Mouse (Mus musculus) gonadal fat pad, adult 2 months (tissue): ENCODE measurements around the gene 4930568D16Rik. TPM values are rescaled to one million over a fixed set of nuclear protein-coding genes. Genes with fewer than 3 reads are reported as not detected.

Experiments used
- DNase-seq: peaks from one replicate; pipeline ENCODE4 v3.0.0-alpha.2; 2012; ENCODE audit warnings: low read depth
- polyA plus RNA-seq: library from polyadenylated mRNA; depleted of rRNA; stranded (reverse); fragments of >200 nt; gene quantifications from 2 replicates; pipeline ENCODE4 v1.2.3, GENCODE M21; 2012

Gene 4930568D16Rik
- polyA plus RNA-seq, 1 experiment: not detected

DNA sequence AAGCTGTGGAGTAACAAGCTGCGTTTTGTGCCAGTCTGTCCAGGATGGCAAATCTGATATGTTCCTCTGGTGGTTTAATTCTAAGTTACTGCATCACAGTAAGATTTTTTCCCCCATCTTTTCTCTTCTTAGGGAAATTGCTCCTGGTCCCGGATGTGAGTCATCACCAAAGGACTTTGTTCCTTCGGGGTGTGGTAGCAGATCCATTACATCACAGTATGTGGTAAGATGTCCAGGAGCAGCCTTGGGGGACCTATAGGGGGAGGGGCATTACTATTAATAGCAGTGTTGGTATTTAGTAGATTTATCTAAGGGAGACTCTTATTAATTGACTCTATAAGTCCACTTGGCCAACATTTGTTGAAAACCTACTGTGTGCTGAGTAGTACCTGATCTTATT, 24.9 kb downstream of the 4930568D16Rik start:
- no peak for DNase-seq

DNA sequence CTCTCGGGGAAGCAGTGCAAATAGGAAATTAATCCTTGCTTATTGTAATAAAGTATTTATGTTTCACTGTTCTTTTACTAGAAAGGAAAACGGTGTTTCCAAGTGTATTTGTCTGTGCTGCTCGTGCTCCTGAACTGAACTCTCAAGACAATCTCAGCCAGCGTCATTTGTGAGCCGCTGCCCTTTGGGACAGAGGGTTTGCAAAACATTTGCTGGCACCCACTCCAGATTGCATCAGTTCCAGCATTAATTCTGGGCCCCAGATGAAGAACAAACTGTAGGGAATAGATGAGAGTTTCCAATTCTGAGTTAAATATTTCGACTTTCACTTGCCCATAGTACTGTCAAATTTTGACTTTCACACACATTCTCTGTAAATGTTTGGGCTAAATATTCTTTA, 28.8 kb downstream of the 4930568D16Rik start:
- DNase-seq: peak; percentile 57

GRCm38 (mm10) chr2:35338036-35338435, 29.5 kb downstream of the 4930568D16Rik start:
- DNase-seq: no peak

DNA sequence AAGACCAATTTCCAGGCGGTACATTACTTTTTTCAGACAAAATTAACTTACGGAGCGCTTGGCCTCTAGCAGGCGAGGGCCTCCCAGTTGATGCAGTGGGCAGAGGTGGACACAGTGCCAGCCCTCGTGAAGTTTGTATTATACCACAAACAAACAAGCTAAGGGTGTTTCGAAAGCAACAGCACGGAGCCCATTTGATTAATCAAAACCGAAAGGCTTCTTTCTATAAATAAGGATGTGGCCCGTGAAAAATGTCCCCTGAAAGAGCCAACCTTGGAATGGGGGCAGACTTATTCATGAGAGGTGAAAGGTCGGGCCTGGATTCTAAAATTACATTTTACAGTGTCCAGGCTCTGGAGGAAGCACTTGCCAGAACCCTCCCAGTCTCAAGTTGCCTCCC, 30.1 kb downstream of the 4930568D16Rik start:
- DNase-seq: no peak

- DNase-seq: peak; percentile 77
These were observed 30.9 kb downstream of the 4930568D16Rik start, which contains the start of gene Stom for GRCm38 (mm10) chr2:35336388-35337280. Stom (minus strand) TSS chr2:35336976.

- no peak for DNase-seq
These were observed 31.9 kb downstream of the 4930568D16Rik start for GRCm38 (mm10) chr2:35335620-35336019.

DNA sequence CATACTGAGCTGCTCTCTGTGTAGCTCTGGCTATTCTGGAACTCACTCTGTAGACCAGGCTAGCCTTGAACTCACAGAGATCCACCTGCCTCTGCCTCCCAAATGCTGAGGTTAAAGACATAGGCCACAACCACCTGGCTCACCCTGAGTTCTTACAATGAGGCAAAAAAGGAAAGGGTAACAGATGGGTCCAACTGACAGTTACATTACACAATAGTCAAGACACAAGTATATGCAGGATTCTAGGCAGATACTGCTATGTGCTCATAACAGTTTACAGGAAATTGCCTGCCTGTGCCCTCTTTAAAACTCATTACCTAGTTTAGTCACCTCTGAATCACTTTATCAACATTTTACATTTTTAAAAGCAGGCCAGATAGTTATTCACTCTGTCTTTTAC, 33.9 kb downstream of the 4930568D16Rik start:
- DNase-seq: no peak

GRCm38 (mm10) chr2:35331205-35331604, 36.3 kb downstream of the 4930568D16Rik start:
- no peak for DNase-seq

DNA sequence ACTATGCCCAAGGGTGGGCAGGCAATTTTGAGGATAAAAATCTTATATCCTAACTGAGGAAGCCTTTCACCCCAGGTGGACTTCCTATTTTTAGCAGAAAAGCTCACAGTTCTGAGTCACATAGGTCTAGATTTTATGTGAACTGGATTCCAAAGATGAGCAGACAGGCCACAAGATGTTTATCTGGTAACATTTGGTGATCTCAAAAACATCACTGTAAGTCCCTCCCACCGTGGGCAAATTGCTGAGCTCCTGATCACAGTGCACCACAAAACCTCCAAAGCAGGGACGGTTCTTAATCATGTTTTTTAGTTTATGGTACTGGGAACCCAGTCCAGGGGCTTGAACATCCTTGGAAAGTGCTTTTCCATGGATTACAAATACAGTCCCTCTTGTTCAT, 38.5 kb downstream of the 4930568D16Rik start:
- DNase-seq: no peak

DNA sequence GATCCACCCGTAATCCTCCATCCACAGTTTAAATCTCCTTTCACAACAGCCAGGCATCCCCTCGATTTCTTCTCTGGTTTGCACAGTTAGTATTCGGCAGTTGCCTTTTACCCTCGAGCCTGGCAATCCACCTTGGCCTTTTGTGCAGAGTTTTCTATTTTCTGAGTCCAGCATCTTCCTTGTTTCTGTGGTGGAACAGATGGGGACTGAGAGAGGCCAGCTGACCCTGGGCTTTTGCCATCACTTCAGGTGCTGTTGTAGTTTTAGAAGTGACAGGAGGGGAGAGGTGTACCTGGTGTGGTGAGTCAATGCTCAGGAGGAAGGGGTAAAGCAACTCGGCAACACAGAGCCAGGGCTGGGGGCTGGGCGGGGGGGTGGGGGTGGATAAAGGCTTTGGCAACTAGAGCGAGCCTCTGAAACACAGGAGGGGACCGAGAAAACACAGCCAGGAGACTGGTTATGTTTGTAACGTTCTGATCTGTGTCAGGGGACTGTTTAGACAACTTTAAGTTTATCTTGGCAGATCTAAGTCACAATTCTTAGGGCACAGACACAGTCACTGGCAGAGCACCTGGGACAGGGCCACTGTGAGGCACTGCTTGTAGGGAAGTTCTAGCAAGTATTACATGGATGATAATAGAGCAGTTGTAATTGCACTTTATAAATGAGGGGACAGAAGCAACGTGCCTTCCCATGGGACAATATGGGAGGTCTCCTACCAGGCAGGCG, 39.3 kb downstream of the 4930568D16Rik start:
- no peak for DNase-seq

DNA sequence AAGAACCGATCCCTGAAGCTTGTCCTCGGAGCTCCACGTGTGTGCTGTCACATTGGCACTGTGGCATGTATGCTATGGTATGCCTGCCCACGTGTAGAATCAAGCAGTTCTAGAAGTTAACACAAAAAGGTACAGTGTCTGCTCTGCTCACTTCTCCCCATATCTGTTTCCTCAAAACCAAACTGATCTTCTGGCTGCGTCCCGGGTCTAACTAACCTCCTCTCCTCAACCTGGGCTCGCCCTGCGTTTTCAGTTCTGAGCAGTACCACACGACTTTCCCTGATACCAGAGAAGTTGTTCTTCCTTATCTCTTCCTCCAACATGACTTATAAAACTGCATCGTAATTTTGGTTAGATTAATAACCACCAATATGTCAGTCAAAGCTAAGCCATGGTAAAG, 39.9 kb downstream of the 4930568D16Rik start:
- DNase-seq: no peak

DNA sequence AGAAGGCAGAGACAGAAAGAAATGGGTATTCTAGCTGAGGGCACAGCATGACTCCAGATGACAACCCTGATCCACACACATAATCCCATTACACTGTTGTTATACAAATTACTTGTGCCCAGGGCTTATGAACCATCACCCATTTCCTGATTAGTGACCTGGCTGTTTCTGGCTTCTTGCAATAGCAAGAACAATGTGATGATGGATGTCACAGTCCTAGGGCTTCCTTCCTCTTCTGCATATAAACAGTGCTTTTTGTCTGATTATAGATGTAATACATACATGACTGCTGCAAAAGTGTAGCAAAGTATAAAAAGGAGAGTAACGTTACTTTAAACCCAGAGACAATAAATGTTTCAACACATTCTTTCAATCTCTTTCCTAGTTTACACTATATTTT, 40.6 kb downstream of the 4930568D16Rik start:
- DNase-seq: no peak

DNA sequence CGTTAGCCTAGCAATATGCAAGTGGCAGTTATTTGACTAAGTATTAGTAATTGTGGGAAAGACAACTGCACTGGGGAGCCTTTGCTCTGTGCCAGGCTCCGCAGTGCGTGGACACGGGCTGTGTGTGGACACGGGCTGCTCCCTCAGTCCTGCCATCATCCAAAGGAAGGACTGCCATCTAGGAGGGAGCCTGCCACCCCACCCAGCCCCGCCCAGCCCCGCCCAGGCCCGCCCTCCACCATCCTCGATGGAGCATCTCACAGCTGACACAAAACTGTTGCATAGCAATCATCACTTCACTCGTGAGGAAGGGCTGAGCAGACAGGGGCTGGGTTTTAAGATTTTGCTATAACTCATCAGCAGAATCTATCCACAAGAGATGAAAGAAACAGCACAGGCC, 41.6 kb downstream of the 4930568D16Rik start:
- no peak for DNase-seq

GRCm38 (mm10) chr2:35322404-35323164, 44.9 kb downstream of the 4930568D16Rik start:
- DNase-seq: no peak

DNA sequence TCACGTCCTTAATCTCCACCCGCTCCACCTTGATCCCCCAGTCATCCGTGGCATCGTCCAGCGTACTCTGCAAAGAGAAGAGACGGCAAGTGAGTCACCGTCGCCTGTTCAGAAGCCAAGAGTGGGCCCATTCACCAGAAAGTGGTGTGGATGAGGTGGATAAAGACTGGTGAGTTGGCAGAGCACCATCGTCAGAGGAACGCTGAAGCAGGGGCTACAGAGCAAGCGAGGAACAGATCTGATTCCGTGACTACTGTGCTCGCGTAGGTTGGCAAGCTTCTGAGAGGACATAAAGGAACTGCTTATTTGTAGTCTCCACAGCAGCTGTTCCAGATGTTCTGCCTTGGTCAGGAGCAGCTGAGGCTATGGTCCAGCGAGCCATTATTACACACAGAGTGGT, 47.1 kb downstream of the 4930568D16Rik start:
- DNase-seq: no peak

DNA sequence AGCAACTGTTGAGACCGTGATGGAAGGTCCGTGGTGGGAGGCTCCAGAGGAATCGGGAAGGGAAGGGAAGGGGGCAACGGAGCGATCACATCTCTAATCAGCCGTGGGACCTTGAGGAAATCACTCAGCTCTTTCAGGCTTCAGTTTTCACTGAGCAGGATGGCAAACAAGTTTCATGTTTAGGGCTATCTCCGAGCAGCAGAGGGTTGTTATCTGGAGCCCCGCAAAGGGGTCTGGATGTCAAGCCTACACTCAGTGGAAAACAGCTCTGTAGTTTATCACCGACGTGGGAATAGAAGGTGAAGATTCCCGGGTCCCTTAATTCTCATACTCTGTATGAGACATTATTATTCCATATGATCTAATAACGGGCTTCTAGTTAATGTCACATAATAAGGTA, 49.1 kb downstream of the 4930568D16Rik start:
- DNase-seq: no peak

DNA sequence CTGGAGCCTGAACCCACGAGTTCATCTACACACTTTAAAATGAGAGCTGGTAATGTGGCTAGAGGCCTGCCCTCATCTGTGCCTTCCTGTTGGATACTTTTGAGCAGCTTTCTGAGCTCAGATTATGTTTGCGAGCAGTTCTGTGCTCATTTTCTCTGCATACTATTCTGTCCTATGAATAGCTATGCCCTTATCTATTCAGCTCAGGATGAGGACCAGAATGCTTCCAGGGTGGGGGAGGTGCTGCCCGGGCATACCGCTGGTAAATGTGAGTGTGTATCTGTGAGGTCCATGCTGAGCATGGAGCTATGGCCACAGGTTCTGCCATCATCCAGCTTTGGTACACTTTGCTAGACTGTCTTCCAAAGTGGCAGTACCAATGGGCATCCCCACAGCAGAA, 49.9 kb downstream of the 4930568D16Rik start:
- no peak for DNase-seq

GRCm38 (mm10) chr2:35314300-35314699, 53.2 kb downstream of the 4930568D16Rik start:
- DNase-seq: no peak

GRCm38 (mm10) chr2:35309906-35310493, 57.5 kb downstream of the 4930568D16Rik start:
- no peak for DNase-seq

GRCm38 (mm10) chr2:35308166-35308565, 59.4 kb downstream of the 4930568D16Rik start:
- DNase-seq: no peak
